Mouse (Mus musculus): ENCODE data around the gene Cacna1b.
A peak's percentile ranks its signal among the peaks of the same experiment; 100 is the strongest.

The Cacna1b gene

GRCm38 (mm10) chr2:24718906-24719305 lies 44.0 kb downstream of the Cacna1b start:
- no peak for DNase-seq

- DNase-seq, result no peak
Observed at GRCm38 (mm10) chr2:24717963-24718362, 45.0 kb downstream of the Cacna1b start.

GRCm38 (mm10) chr2:24717461-24717860 lies 45.5 kb downstream of the Cacna1b start:
- no peak for DNase-seq

DNA sequence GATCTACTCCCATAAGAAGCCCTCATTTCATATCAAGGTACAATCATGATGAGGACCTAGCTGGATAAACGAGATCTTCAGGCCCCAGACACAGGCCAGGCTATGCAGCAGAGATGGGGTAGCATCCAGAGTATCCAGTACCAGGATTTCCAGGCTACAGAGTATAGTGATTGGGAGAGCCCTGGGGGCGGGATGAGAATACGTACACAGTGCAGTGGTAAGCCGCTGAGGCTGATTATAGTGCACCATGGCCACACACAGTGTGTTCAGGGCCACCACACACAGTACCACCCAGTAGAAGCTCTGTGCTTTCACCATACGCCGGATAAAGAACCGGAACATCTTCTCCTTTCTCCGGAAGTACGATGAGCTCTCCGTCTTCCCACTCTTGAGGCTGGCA lies 57.0 kb downstream of the Cacna1b start:
- DNase-seq, result no peak

GRCm38 (mm10) chr2:24702208-24702957 lies 60.6 kb downstream of the Cacna1b start:
- DNase-seq, result peak; percentile 34

- DNase-seq, result no peak
Observed at GRCm38 (mm10) chr2:24697281-24697980, 65.5 kb downstream of the Cacna1b start.

DNA sequence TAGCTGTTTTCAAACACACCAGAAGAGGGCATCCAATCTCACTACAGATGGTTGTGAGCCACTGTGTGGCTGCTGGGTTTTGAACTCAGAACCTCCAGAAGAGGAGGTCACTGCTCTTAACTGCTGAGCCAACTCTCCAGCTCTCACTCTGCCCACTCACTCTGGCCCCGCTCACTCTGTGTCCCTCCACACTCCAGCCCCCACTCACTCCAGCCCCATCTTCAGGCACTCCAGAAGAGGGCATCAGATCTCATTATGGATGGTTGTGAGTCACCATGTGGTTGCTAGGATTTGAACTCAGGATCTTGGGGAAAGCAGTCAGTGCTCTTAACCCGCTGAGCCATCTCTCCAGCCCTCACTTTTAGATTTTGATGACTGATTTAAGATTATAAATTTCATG lies 70.6 kb downstream of the Cacna1b start:
- DNase-seq, result no peak

- DNase-seq, result no peak
Observed at GRCm38 (mm10) chr2:24690356-24690755, 72.6 kb downstream of the Cacna1b start.

GRCm38 (mm10) chr2:24685347-24685746 lies 77.6 kb downstream of the Cacna1b start:
- no peak for DNase-seq

DNA sequence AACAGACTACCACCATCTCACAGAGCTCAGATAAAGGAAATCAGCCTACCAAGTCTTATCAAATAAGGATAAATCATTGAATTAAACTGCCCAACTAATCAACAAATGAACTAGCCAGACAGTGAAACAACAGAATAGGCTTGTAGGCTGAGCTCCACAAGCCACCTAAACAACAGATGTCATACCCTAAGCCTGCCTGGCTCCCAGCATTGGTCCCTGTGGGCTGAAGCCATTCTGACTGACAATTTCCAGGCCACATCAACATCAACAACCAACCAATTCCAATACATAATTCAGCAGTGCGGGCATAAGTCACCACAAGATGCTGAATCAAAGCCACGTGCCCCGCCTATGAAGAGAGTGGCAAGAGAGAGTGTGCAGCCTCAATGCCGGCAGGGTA lies 78.2 kb downstream of the Cacna1b start:
- no peak for DNase-seq

GRCm38 (mm10) chr2:24683266-24683665 lies 79.7 kb downstream of the Cacna1b start:
- DNase-seq, result no peak

DNA sequence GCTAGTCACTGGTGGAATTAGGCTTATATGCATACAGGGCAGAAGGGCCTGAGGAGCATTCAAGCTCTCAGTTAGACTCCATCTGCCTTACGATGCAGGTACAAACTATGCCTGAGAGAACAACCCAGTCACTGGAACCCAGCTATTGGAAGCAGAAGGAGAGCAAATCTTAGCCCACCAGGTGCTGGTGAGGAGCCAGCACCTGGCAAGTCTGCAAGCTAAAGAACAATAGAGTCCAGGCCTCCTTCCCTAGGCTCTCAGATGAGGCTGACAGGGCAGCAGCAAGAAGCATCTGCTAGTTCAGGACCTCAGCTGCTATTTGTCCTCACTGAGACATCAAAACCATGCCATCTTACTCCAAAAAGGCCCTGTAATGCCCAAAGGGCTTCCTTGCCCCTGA lies 82.2 kb downstream of the Cacna1b start:
- DNase-seq, result no peak

DNA sequence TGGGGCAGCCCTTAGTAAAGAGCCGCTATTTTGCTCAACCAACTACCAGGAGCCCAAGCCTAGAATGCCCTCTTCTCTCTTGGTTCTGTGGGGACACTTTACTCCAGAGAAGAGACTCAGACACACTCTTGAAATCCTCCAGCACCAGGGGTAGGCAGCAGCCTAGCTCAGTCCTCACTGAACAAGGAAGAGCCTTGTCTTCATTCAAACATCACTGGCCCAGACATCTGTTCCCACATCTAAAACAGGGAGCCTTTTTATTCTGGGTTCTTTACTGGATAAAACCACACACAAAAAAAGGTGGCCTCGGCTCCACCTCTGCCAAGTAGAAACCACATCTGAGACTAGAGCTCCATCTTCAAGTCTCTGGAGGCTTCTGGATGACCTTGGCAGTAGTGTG lies 82.8 kb downstream of the Cacna1b start:
- no peak for DNase-seq

- DNase-seq, result peak; percentile 83
Observed at GRCm38 (mm10) chr2:24679012-24679651, 83.8 kb downstream of the Cacna1b start.

- no peak for DNase-seq
Observed at GRCm38 (mm10) chr2:24678538-24678937, 84.4 kb downstream of the Cacna1b start.

DNA sequence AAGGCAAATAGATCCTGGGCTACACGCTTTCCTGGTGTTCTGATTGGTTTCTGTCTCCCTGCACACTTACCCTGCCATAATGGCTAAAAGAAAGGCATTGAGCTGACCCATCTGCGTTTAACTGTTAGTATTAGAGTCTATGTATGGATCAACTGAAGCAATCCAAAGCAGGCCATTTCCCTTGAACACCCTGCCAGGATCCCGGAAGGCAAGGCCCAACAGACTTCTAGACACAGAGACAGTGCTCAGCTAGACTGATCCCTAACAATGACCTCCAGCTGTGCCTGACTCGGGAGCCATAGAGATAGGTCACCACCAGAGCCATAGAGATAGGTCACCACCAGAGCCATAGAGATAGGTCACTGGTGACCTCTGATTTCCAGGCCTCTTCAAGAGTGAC lies 84.8 kb downstream of the Cacna1b start:
- no peak for DNase-seq

- DNase-seq, result no peak
Observed at GRCm38 (mm10) chr2:24677629-24678028, 85.3 kb downstream of the Cacna1b start.

- DNase-seq, result no peak
Observed at GRCm38 (mm10) chr2:24674432-24675006, 88.4 kb downstream of the Cacna1b start.

- DNase-seq, result no peak
Observed at GRCm38 (mm10) chr2:24668598-24668997, 94.4 kb downstream of the Cacna1b start.

GRCm38 (mm10) chr2:24664678-24665257 lies 98.2 kb downstream of the Cacna1b start:
- no peak for DNase-seq

DNA sequence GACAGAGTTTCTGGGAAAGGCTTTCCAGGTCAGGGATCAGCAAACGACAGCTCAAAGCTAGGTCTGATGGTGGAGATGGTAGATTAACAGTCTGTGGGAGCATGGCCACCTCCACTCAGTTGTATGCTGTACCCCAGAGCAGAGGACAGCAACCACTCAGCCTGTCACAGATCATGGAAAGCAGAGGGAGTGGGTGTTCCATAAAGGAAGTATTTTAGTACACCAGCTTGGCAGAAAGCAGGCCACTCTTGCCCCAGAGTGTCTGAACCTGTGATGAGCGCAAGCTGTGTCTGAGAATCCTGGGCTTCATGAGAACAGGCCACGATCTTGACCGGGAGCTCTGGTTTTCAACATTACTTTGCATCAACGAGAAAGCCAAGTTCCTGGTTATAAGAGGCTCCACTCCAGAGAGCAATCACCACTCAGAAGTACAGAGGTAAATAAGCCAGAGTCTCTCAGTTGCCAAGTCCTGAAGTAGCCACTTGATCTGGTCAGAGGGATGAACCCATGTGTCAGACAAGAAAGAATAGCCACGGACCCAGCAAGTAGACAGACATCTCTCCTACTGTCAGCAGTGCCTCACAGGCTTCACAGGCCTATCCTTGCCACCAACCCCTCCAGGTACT lies 103.7 kb downstream of the Cacna1b start:
- no peak for DNase-seq

DNA sequence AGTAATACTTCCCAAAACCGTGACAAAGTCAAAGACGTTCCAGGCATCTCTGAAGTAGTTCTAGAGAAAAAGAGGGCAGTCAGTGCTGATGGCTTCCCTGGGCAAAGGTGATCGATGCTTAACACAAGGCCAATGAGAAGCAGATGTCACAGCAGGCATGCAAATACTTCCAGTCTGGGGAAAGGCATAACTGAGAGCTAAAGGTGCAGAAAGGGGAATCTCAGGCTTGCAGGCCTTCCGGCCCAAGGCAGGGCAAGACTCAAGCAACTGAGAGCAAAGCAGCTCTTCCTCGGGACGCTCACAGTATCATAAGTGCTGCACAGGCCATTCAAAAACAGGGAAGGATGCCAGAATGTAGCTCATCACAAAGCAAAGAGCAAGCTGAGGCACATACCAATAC lies 114.4 kb downstream of the Cacna1b start:
- no peak for DNase-seq

Measured in thymus, postnatal 4 days (tissue).